Mouse (Mus musculus) layer of hippocampus, adult 9-10 months (tissue): ENCODE measurements around the gene Hbb-bh2.
"Not testable (repeated sequence)": the region's sequence is repeated elsewhere in the genome, so short reads cannot be mapped to it uniquely, and the experiment has no call there.

Experiments
- DNase-seq: peaks from one replicate; pipeline ENCODE4 v3.0.0; 2022; ENCODE audit warnings: low spot score

Hbb-bh2 gene

GRCm38 (mm10) chr7:103812174-103812573 lies 28.1 kb downstream of the Hbb-bh2 start:
- no peak for DNase-seq

GRCm38 (mm10) chr7:103811223-103811845 lies 29.0 kb downstream of the Hbb-bh2 start:
- no peak for DNase-seq

DNA sequence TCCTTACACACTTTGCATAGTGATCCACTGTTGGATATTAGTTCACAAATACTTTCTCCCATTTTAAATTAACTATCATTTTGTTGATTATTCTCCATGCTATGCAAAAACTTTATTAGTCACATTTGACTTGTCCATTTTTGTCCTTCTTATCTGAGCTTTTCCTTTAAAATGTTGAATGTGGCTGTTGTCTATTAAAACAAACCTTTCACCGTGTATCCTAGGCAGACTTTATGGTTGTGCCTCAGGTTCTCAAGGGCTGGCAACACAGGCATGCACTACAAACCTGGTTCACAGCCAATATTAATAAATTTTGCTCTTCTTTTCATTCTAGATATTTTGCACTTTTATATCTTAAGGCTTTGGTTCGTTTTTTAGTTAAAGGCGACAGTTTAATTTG lies 29.6 kb downstream of the Hbb-bh2 start:
- no peak for DNase-seq

DNA sequence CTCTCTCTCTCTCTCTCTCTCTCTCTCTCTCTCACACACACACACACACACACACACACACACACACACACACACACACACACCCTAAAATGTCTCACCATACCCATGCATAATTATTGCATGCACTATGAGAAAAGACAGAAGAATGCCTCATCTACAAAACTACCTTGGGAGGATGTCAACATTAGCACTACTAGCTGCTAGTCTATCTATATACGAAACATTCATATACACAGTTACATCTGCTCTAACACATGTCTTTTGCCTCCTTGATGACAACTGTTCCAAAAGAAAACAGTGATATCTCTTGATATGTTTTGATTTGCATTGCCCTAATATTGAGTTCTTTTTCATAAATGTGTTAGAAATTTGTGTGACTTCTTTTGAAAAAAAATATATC lies 30.0 kb downstream of the Hbb-bh2 start:
- DNase-seq = no peak

DNA sequence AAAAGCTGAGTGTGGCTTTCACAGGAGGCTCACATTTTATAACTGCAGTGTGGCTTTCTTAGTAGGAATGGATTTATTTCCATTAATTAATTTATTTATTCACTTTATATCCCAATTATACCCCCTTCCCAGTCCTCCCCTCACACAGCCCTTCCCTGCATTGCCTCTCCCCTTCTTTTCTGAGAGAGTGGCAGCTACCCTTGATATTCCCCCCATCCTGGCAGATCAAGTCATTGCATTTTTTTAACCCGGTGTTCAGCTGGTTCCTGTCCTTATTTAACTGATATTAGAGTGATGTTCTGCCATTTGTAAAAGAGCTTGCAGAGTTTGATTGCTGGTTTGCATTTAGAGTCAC lies 30.5 kb downstream of the Hbb-bh2 start:
- DNase-seq = no peak

DNA sequence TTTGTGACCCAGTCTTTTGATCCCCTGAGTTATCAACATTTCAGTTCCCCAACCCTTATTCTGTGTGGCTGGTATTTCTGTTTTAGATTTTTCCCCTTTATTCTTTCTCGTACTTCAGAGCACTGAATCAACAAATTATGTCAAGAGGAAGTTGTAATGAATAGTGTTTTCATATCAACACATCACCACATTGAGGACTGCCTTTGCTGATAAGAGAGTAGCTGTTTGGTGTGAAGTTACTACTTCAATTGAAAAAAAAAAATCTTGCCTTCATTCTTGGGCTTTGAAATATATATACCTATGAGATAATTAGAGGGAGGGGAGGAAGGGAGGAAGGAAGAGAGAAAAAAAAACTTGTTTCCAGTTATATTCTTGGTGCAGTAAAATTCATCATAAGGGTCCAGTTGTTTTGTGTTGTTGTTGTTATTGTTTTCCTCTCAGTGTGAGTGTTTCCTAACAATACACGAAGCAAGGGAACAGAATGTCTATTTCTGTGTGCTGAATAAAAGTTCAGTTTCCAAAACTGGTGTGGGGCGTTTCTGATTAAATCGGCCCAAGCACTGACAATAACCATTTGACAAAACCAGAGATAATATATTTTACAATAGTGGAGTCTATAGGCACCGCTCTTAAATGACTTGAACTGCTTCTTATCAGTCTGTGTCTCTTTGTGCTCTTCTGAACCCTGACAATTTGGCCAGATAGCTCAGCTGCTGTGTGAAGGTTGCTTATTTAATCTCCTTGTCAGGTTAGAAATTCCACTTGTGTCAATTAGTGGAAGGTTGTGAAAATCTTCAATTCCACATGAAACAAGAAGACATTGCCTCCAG lies 31.1 kb downstream of the Hbb-bh2 start:
- DNase-seq = no peak

GRCm38 (mm10) chr7:103808120-103808519 lies 32.2 kb downstream of the Hbb-bh2 start:
- not testable (repeated sequence) for DNase-seq

DNA sequence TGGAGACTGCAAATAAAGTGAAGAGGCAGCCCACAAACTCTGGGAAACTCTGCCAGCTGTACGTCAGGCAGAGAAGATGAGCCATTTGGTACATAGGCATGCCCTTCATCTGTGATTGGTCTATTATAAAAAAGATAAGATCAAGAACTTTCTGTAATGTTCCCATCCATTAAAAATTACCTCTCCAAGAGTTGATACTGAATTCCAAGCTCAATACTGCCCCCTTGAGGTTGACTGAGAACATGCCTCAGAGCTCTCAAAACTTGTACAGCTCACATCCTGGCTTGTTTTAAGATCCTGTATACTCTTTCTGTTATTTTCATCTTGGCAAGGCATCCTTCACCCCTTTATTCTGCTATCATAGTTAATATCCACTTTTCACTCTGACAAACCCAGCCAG lies 33.5 kb downstream of the Hbb-bh2 start:
- DNase-seq = no peak

GRCm38 (mm10) chr7:103792669-103793388 lies 47.5 kb downstream of the Hbb-bh2 start:
- no peak for DNase-seq

DNA sequence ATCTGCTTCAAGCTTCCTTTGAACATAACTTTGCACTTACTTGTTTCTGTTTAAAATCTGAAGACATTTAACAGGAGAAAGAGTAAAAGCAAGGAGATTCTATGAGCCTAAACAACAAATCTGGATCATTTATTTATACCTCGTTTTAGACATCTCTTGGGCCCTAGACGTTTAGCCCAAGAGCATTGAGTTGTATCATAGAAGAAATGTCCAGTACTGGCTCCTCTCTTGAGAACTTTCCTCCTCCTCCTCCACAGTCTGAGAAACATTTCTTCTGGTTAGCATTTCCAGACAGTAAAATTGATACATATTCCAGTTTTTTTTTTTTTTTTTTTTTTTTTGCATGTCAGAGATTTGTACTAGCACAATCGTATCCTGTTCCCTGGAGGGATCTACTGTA lies 48.6 kb downstream of the Hbb-bh2 start, which contains the start of gene Olfr67:
Olfr67 (minus strand) TSS at position 101 of the 400 bp plus-strand sequence.
- DNase-seq = no peak
